Mouse (Mus musculus): ENCODE results near the gene Olfr679.
"Not testable (repeated sequence)": the region's sequence is repeated elsewhere in the genome, so short reads cannot be mapped to it uniquely, and the experiment has no call there.

DNA sequence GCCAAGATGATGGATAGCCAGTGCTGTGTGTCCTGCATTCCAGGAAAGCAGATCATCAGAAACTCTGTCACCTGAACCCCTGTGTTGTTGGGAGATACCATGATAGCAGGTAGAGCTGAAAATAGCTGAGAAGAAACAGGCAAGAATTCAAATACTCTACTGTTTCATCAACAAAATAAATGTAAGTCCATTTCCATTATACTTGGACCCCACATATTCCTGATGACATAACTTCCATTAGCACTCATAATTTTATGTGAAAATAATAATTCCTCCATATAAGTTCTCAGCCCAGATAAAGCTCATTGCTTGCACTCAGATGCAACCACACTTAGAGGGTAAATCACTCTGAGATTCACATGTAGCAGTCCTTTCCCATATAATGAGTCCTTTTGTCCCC is 11.7 kb downstream of the Olfr679 start, which contains the start of gene Olfr680-ps1:
- not testable (repeated sequence) for TF ChIP-seq POLR2A (IDR thresholded peaks at IDR 0.05; ENCODE audit: low read depth, low read length); CTCF (IDR thresholded peaks at IDR 0.05; ENCODE audit: borderline replicate concordance, insufficient read depth, low read length)
